Mouse (Mus musculus) cerebellum, adult 2 months (tissue): ENCODE measurements around the gene Gfod2. TPM values are rescaled to one million over a fixed set of nuclear protein-coding genes. Genes with fewer than 3 reads are reported as not detected.
A peak's percentile ranks its signal among the peaks of the same experiment; 100 is the strongest.

Experiments used
- DNase-seq, 2 experiments: peaks; one replicate each; pipeline ENCODE4 v3.0.0; 2021
- H3K27ac ChIP-seq: fragments of 200-500 bp; 2 replicates; pipeline ENCODE4 v1.5.1; 2012; ENCODE audit warnings: low read length, control low read depth, inconsistent platforms; ENCODE audit not compliant: insufficient read depth
- H3K27me3 ChIP-seq: fragments of 200-500 bp; 2 replicates; pipeline ENCODE4 v1.6.1; 2012; ENCODE audit warnings: inconsistent platforms, mild to moderate bottlenecking, low read length, moderate library complexity; ENCODE audit not compliant: control insufficient read depth, insufficient read depth
- H3K4me1 ChIP-seq: fragments of 200-500 bp; 2 replicates; pipeline ENCODE4 v1.6.1; 2011; ENCODE audit warnings: low read length; ENCODE audit not compliant: control insufficient read depth, insufficient read depth
- H3K4me3 ChIP-seq: fragments of 200-500 bp; replicated peaks from 2 replicates; pipeline ENCODE3; 2011; ENCODE audit warnings: mild to moderate bottlenecking, low read depth, low read length, control low read depth; ENCODE audit not compliant: insufficient read depth
- CTCF ChIP-seq: fragments of 200-500 bp; IDR thresholded peaks from 2 replicates; pipeline ENCODE4 v1.5.1; 2011; ENCODE audit warnings: low read depth, mild to moderate bottlenecking, control low read depth, low read length, moderate library complexity, borderline replicate concordance; ENCODE audit not compliant: insufficient read depth
- POLR2A ChIP-seq: fragments of 200-500 bp; IDR thresholded peaks from 2 replicates; pipeline ENCODE4 v1.6.1; 2011; ENCODE audit warnings: low read length, control low read depth, borderline replicate concordance; ENCODE audit not compliant: insufficient read depth
- WGBS: fragments of 180-500 bp; shearing (Covaris S2); methylation state at CpG from one replicate; pipeline ENCODE4 v1.1.7; 2018; 5-methylcytosine and 5-hydroxymethylcytosine counted together
- polyA plus RNA-seq: library from polyadenylated mRNA; depleted of rRNA; stranded (reverse); fragments of >200 nt; gene quantifications from 2 replicates; pipeline ENCODE4 v1.2.3, GENCODE M21; 2012

The Gfod2 gene
- polyA plus RNA-seq, 1 experiment: 20.7 TPM

- H3K4me1 ChIP-seq: peaks cover 22% of the 10 kb centered on the region
- H3K4me3 ChIP-seq: no peak overlapping the region
- DNase-seq: no peak
- 83% methylated on average over 5 of the region's 5 CpGs for WGBS
- H3K27me3 ChIP-seq: no peaks in the 10 kb centered on the region
- no peak overlapping the region for H3K27ac ChIP-seq
- TF ChIP-seq POLR2A (no peak), CTCF (no peak)
Observed at GRCm38 (mm10) chr8:105774498-105774897, 16.0 kb upstream of the Gfod2 start.

DNA sequence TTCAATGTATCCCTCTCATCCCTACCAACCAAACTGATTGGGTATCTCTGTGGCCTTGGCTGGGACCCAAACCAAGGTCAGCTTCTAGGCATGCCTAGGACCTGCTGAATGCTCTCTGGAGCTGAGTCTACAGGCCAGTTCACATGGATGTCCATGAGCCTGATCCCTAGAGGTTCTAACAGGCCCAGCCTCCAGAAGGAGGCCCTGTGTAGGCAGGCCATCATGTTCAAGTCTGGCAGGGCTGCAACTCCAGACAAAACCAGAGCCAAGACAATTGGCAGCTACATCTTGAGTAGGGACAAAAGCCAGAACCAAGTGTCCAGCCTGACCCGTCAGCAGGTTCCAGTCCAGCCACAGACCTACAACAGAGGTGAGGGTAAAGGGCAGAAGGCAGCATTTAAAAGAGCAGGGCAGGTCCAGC, 15.0 kb upstream of the Gfod2 start:
- no peaks in the 10 kb centered on the region for H3K27me3 ChIP-seq
- no peak overlapping the region for H3K27ac ChIP-seq
- TF ChIP-seq POLR2A (no peak), CTCF (no peak)
- WGBS: 9% methylated on average over 1 of the region's 1 CpGs
- peak; percentile 58 to 74 for DNase-seq
- H3K4me3 ChIP-seq: no peak overlapping the region
- H3K4me1 ChIP-seq: peaks cover 30% of the 10 kb centered on the region

GRCm38 (mm10) chr8:105771398-105772175, 13.1 kb upstream of the Gfod2 start:
- Histone ChIP-seq H3K4me1 (peaks cover 32% of the 10 kb centered on the region), H3K27ac (no peak overlapping the region), H3K4me3 (no peak overlapping the region), H3K27me3 (no peaks in the 10 kb centered on the region)
- WGBS: 90% methylated on average over 12 of the region's 12 CpGs
- TF ChIP-seq CTCF (no peak), POLR2A (no peak)
- DNase-seq: no peak

- 78% methylated on average over 1 of the region's 1 CpGs for WGBS
- Histone ChIP-seq H3K27ac (no peak overlapping the region), H3K4me3 (no peak overlapping the region), H3K4me1 (peaks cover 32% of the 10 kb centered on the region), H3K27me3 (no peaks in the 10 kb centered on the region)
- TF ChIP-seq CTCF: peak; percentile 55; the same call in 1 of the 2 replicates
- TF ChIP-seq POLR2A: no peak
- no peak for DNase-seq
Observed at GRCm38 (mm10) chr8:105770609-105771008, 12.1 kb upstream of the Gfod2 start.

- TF ChIP-seq POLR2A (no peak), CTCF (no peak)
- peak in 1 of 2 experiments; percentile 41 for DNase-seq
- Histone ChIP-seq H3K4me3 (no peak overlapping the region), H3K27me3 (no peaks in the 10 kb centered on the region), H3K27ac (0 out of 2 replicates have a peak overlapping the region, but pooled peaks have one; percentile 13), H3K4me1 (peaks cover 18% of the 10 kb centered on the region)
- 42% methylated on average over 5 of the region's 5 CpGs for WGBS
Observed at GRCm38 (mm10) chr8:105768485-105769257, 10.2 kb upstream of the Gfod2 start.

DNA sequence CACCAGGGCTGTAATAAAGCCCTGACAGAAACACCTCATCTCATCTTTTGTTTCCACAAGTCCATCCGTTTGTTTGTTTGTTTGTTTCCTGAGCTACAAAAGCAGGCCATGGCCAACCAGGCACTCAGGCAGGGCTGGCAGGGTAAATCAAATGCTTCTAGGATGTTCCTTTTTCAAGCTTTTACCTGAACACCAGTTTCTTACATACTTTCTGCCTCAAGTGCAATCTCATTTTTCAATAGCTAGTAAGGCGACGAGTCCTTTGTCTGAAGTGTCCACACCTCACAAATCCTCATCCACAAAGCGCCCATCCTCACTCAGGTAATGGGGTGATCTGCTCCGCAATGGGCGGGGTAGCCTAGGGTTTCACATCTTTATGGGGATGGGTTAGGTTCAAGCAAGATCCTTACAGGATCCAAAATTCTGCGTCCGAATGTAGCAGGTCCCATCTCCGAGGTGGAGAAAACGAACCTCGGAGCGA, 628 bp downstream of the Gfod2 start:
- H3K27me3 ChIP-seq: no peaks in the 10 kb centered on the region
- TF ChIP-seq POLR2A: no peak
- no peaks in the 10 kb centered on the region; the same call in 1 of the 2 replicates for H3K4me1 ChIP-seq
- peak overlapping the region; percentile 37; the same call in 1 of the 2 replicates for H3K27ac ChIP-seq
- H3K4me3 ChIP-seq: peak overlapping the region; percentile 62
- 1% methylated on average over 12 of the region's 12 CpGs for WGBS
- no peak for DNase-seq

DNA sequence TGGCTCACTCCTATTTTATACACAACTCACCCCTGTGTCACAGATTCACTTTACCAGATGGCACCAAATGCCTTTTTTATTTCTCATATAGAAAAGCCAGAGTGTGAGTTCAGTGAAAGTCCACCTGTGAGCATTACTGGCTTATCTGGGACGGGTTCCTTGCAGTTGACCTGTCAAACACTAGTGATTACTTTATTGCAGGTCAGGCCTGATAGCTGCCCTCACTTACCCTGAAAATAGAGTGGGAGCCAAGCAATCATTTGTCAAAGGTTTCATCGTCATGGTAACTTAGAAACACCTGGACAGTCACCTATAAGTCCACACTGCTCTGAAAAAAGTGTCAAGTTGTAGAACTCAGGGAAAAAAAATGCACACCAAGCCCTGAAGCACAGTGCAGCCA, 3.8 kb downstream of the Gfod2 start:
- WGBS: 93% methylated on average over 2 of the region's 2 CpGs
- DNase-seq: no peak
- H3K4me3 ChIP-seq: no peak overlapping the region
- H3K4me1 ChIP-seq: peaks cover 8% of the 10 kb centered on the region
- TF ChIP-seq CTCF: no peak
- TF ChIP-seq POLR2A: no peak
- H3K27ac ChIP-seq: no peak overlapping the region
- no peaks in the 10 kb centered on the region for H3K27me3 ChIP-seq
